Mouse (Mus musculus) spleen, embryonic (tissue): ENCODE data around the gene Cwc22.

Source experiments
- CTCF ChIA-PET: fragments of 350-600 bp; sonication (Branson Sonifier 250); formaldehyde crosslinking; loops from one replicate; lab custom pipeline; 2022; lab: Charles Lee

The Cwc22 gene

DNA sequence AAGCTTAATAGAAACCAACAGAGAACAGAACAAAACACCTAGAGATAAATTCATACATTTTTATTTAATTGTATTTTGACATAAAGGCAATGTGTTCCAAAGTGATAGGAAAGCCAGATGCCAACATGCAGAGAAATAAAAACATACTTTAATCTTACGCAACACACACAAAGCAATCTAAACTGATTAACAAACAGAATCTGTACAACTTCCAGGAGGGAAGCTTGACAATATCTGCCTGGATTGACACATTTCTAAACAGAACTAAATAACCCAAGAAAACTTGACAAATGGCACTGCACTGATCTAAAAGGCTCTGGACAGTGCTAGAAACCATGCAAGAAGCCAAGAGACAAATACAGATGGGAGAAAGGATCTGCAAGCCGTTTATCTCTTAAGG, 20.2 kb downstream of the Cwc22 start:
- CTCF ChIA-PET: no interaction called here

DNA sequence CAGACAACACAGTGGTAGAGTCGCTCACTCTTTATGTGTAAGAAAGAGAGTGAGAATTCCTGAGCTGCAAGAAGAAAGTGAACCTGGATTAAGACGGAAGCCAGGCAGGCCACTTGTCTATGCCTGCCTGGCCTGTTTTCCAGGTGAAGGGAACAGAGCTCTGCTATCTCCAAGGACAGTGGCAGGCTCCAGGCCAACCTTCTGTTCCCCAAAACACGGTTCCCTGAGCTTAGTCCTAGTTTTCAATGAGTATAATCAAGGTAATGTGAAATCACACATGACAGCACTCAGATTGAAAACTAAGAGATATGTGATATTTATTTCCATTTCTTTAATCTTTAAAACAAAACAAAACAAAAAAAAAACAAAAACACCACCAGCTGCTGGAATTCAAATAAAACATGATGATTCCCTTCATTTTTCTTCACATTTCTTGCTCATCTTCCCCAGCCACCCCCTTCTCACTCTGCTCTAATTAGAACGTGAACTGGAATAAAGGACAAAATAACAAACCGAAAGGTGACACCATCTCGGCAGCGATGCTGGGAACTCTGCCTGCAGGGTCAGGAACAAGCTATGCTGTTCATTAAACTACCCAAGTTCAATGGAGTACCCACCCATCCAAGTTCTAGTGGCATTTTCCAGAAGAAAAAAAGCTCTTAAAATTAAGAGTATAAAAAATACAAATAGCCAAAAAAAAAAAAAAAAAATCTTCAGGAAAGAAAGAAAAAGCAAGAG, 20.8 kb downstream of the Cwc22 start:
- CTCF ChIA-PET: no interaction called here

DNA sequence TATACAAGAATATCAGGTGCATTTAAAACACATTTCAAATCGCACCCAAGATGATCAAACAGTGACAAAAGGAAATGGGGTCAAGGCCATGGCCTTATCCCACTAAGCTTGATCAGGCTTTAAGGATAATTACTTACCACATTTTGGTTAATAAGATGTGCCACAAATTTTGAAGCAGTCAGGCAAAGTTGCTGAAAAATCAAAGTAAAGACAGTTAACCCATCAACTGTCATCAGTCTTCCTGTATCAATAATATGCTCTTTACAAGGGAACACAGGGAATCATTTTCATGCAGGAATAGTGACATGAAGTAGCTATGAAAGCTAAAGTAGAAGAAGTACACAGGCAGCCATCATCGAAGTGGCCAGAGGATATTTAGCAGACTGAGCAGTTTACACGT, 22.2 kb downstream of the Cwc22 start:
- CTCF ChIA-PET: no interaction called here

DNA sequence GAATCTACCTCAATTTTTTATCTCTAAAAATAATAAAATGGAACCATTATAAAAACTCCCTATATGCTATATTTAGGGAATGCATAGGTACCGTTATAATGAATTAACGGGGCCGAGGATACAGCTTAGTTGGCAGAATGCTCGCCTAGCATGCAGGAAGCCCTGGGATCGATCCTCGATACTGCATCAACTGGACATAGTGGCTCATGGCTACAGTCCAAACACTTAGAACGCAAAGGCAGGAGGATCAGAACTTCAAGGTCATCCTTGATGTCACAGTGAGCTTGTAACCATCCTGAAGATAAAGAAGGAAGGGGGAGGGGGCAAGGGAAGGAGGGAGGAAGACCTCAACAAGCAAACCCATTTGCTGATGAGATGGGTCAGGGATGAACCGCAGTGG, 23.0 kb downstream of the Cwc22 start:
- CTCF ChIA-PET: no interaction called here

DNA sequence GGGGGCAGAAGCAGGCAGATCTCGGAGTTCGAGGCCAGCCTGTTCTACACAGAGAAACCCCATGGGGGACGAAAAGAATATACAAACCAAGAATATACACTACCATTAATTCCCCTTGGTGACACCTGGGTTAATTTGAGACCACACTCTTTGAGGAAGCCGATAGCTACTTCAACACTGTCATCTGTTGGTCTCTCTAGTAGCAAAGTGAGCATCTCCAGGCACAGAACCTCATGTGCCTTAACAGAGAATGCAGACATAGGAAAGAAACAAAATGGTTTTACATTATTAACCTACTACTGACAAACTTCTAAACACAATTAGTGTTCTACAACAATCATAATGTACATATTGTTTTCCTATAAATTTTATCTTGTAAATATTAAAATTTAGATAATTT, 24.9 kb downstream of the Cwc22 start:
- CTCF ChIA-PET: no interaction called here

DNA sequence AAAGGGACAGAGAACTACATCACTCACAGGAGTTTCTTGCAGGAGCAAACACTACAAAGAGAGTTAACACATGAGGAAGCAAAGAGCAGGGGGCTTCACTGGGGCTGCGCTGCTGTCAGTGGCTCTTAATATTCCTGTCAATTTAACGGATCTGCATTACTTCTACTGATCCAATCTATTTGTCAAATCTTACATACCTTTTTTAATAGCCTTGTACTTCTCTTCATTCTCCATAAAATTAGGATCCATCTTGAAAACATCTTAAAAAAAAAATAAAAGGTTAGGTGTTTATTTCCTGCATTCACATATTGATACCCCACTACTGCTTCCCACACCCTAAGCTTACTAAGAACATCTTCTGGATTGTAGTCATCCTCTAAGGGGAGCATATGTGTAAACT, 25.6 kb downstream of the Cwc22 start:
- CTCF ChIA-PET: no interaction called here

DNA sequence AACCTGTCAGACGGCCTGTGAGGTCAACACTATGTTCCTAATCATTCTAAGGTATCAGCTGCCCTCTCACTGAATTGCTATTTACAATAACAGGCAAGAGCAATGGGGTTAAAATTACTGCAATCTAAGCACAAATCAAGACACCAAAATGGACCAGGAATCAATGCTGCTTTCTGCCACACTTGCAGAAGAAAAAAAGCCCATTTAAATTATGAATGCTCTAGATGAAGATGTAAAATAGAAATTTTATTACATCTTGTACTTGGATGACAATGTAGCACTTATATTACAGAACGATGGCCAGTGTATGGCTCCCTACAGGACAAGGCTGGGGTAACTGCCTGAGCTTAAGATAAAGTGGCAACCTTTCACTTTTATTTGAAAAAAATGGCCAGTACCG, 27.7 kb downstream of the Cwc22 start:
- CTCF ChIA-PET: no interaction called here

DNA sequence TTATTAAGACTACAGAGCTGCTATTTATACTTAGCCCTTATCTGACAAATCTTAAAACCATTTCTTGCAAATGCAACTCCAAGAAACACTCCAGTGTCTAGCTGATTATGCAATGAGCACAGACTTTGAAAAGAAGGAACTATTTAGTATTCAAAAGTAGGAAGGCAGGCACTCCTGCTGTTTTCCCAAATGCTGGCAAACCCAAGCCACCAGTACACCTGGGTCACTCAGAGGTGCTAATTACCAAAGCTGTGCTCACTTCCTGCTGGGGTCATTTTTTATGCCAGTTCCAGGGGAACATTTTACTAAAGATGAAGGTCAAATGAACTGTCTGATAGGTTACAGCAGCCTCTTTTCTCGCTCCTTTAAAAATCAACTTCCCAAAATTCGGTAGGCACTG, 28.2 kb downstream of the Cwc22 start:
- CTCF ChIA-PET: no interaction called here

DNA sequence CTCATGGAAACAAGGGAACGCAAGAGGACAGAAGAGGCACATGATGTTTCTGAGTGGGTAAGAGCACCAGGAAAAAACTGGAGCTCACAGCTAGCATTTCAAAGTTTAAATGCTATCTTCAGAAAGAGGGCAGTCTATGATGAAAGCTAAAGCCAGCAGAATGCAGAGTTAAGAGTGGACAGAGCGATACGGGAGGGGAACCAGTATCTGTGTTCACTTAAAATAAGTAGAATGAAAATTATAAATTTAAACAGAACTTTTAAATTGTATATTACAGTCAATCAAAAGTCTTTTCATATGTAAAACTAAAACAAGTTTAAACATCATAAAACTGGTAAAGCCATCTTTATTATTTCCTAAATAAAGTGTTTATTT, 28.8 kb downstream of the Cwc22 start:
- CTCF ChIA-PET: no interaction called here

DNA sequence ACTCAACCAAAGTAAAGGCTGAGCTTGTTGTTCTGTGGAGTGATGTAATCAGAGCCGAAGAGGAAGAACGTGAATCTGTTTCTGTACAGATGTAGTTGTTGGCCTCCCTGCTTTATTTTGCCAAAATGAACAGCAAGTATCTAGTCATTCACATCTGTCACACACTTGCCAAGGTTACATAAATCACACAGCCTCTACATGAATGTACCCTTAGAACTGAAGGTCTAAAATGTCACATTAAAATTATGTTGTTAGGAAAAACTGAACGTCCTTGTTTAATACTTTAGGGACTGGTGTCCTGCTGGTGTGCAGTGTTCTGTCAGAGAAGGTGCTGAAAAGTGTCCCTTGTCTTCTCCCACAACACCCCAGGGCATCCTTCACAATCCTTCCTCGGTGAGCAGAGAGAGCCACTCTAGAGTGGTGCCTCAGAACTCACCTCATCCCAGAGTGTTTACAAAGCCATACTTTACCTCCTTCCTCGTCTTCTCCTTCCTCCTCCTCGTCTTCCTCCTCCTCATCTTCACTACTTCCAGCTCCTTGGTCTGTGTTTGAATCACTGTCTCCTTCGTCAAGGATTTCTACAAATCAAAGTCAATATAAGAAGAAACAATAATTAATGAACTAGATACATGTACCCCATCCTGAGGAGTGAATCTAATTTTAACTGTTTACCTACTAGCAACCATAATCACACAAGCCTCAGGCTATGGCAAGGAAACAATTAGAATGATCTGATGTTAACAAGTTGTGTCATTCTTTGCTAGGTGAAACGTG, 29.4 kb downstream of the Cwc22 start:
- CTCF ChIA-PET: no interaction called here

DNA sequence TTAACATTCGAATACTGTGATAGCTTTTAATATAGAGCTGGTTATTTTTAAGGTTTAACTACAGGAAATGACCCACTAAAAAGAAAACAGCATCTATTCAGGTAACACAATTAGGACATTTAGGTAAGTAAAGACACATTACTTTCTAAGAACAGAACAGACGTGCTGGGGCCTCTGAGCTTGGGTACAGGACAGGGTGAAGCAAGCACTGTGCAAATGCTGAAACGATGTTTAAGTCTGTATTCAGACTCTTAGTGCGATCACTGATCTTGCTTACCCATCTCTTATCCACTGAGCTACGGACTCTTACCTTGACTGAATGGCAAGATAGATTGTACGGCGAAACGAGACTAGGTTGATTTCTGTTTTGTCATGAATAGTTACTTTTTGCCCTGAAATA, 31.0 kb downstream of the Cwc22 start:
- CTCF ChIA-PET: no interaction called here

DNA sequence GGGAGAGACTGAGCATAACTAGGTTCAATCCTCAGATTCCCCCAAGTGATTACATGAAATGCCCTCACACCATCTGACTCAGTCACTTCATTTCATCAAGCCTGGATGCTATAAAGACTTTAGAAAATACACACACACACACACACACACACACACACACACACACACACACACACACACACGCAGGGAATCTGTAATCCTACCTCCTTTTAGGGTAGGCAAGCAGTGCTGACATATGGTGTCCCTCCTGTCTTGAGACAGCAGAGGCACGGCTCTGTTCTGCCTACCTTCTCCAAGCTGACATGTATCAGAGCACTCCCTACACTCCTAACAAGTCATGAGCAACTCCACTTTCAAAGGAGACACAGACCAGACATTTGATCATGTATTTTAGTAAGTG, 32.5 kb downstream of the Cwc22 start:
- CTCF ChIA-PET: interaction anchor here (0.7 kb wide), 1 partner anchor 1238 kb away, joined by 6 read pairs; no protein-coding TSS in a partner anchor

DNA sequence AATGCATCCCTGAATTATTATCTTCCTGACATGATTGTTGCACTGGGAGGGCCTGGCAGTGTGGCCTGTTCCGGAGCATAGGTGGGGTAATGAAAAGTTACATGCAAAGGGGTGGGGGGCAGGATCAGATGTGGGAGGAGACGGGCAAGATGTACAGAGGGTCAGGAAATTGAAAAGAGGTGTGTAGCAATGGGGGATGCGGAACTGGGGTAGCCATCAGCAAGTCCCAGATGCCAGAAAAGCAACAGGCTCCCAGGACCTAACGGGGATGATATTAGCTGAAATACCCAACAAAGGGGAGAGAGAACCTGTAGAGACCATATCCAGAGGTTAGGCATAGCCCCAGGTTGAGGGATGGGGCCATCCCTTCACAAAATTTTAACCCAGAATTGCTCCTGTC, 34.0 kb downstream of the Cwc22 start:
- CTCF ChIA-PET: no interaction called here

DNA sequence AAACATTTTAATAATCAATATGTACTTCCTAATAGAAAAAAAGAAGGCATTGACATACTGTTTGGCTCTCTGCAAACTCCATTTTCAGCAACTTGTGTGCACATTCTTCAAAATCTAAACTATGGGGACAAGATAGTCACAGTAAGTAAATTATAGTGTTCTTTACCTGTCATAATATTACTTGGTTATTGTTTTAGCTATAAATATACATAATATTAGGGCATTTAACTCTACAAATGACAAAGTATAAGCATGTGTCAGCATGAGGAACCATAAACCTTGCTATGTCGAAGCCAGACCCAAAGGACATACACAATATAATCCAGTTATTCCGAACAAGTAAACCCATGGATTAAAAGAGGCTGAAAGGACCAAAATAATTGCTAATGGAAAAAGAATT, 34.7 kb downstream of the Cwc22 start:
- CTCF ChIA-PET: no interaction called here

DNA sequence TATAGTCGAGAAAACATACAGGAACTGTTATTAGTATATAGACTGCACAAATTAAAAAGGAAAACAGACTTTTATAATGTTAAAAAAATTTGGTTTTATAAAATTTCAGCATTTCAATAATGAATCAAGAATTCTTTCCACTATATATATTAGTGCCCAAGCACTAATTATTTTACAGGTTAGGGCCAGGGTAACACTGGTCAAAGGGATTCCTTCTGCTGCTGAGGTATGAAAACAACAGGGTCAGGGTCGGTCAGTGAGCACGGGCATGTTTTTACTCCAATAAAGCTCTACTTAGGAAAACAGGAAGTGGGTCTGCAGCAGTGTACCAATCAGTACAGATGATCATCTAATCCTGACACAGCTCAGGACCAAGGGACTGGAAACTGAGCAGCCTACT, 36.0 kb downstream of the Cwc22 start:
- CTCF ChIA-PET: no interaction called here

DNA sequence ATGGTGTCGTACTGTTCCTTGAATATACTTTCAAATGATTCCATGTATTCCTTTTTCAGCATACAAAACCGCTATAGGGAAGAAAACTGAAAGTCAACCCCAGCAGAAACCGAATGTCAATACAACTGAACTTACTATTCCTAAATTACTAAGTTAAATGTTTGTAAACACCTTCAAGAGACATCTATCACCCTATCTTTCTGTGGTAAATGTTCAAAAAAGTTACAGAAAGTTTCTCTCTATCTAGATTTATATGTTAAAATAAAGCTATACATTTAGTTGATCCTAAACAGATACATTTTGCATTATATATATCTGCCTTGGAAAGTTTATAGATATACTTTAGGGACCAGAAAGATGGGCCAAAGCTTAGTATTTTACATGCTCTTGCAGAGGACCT, 39.0 kb downstream of the Cwc22 start:
- CTCF ChIA-PET: no interaction called here

DNA sequence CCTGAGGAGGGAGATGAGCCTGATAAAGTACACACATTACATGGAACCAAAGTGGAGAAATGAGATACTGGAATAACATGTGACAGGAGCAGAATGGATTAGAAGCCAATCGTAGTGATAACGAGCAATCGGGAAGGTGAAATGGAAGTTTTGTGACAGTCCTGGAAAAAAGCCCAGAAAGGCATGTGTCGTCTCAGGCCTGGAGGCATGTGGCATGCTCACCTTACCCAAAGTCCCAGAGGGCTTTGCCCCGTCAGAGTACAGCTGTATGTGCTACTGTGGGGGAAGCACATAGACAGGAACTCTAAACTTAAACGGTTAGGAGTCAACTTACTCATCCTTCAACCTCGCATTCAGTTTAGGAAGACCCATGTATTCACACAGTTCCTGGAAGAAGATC, 41.2 kb downstream of the Cwc22 start:
- CTCF ChIA-PET: no interaction called here

DNA sequence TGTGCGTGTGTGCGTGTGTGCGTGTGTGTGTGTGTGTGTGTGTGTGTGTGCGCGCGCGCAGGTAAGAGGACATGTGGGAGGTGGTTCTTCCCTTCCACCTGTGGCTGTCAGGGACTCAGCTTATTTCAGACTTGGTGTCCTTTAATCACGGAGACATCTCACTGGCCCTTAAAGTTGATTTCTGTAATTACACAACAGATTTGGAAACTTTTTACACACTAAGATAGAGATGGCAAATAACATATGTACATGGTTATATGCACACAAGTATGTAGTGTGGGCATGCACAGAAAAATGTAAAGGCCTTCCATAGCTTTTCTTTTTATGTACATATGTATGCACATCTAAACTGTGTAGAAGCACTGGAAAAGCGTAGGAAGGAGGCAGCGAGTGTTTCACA, 41.7 kb downstream of the Cwc22 start:
- CTCF ChIA-PET: no interaction called here

DNA sequence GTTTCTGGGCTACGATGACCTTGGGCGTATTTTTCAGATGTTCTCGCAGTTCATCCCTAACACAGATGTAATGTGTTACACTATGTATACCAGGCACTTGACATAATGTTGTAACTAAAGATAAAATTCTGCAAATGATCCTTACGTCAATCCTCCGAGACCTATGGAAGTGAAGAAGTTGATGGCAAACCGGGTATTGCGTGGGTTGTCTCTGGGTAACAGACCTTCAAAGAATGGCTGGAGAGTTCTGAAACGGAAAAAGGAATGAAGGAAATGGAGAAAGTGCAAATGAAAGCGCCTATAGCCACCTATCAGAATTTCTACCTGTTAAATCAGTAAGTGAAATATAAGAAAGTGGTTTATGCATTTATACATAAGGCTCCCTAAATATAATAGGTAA, 42.2 kb downstream of the Cwc22 start:
- CTCF ChIA-PET: no interaction called here

DNA sequence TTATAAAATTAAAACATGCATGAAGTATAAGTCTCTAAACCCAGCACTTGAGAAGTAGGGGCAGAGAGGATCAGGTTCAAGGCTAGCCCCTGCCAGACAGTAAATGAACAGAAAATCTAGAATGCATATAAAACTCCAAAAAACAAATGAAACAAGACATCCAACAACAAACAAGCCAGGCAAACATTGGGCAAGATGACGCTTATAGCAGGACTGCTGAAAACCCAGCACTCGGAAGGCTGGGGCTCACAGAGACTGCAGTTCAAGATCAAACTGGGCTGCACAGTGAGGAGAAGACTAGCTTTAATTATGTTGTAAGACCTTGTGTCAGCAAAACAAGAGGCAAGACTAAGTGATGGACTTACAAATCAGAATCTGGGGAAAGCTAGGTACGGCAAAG, 43.1 kb downstream of the Cwc22 start:
- CTCF ChIA-PET: no interaction called here

DNA sequence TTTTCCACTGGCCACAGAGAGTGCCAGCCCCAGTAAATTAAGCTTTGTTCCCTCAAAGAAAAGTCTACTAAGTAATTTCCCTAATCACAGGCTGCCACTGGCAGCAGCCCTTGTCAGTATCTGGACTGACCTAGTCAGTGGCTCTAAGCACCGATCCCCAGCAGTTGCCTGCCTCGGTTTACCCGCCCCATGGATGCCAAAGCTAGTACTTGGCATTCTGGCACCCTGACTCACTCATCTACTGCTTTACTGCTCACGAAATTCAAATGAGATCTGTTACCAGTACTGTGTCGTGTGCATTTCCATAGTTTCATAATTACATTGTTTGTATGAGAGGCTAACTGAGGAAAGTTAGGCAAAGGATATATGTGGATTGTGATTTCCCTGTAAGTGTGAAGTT, 44.9 kb downstream of the Cwc22 start:
- CTCF ChIA-PET: no interaction called here

DNA sequence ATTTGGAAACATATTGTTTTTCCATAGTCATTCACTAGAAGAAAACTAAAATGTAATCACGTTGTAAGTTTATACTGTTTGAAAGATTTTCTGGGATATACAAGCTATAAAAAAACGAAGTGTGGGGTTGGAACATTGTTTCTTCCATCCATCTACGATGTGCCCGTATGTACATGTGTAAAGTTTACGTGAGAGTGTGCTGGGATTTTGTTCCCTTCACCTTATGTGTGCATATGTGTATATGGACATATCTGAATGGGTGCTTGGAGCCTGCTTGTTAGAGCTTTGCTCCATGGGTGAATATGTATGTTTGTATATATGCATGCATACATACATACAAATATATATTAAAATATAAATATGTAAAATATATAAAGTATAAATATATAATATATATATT, 45.4 kb downstream of the Cwc22 start:
- CTCF ChIA-PET: no interaction called here

DNA sequence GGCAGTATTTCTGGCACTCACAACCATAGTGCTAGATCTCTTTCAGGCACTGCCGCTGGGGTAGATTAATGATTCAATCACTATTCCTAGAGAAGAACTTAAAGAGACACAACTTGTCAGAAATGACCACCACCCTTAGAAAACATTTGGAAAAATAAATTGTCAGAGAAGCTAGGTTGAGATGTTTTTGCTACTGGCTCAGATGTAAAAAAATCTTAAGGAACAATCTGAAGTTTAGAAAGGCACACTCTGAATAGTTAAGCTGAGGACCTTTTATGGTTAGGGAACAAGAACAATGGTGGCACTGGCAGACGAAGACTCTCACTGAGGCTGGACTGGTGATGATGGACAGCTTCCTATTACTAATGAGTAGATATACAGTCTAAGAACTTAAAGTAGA, 46.1 kb downstream of the Cwc22 start:
- CTCF ChIA-PET: no interaction called here

DNA sequence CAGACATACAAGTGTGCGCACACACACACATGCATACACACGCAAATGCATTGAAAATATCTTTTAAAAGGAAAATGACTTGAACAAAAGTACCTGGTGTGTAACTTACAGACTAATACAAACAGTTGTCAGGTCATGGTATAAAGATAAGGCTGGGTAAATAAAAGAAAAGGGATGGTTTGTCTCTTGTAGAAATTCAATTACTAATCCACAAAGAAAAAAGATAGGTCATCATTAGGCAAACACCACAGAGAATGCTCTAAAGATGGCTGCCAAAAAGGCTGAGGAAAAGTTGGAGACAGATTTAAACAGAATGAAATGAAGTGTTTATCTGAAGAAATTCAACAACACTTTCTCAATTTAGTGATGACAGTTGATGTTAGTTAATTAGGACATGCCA, 47.7 kb downstream of the Cwc22 start:
- CTCF ChIA-PET: no interaction called here
